Mouse (Mus musculus) testis, adult 2 months (tissue): ENCODE measurements around the gene Cacnb2.

Source experiments
- CTCF ChIP-seq: fragments of 200-500 bp; IDR thresholded peaks from 2 replicates; pipeline ENCODE4 v1.5.1; 2012; ENCODE audit warnings: low read depth, mild to moderate bottlenecking, inconsistent platforms, low read length, moderate library complexity; ENCODE audit not compliant: control insufficient read depth, insufficient read depth, insufficient replicate concordance
- POLR2A ChIP-seq: fragments of 200-500 bp; IDR thresholded peaks from 2 replicates; pipeline ENCODE4 v1.6.1; 2012; ENCODE audit warnings: low read depth, mild to moderate bottlenecking, inconsistent platforms, low read length, moderate library complexity; ENCODE audit not compliant: control insufficient read depth

DNA sequence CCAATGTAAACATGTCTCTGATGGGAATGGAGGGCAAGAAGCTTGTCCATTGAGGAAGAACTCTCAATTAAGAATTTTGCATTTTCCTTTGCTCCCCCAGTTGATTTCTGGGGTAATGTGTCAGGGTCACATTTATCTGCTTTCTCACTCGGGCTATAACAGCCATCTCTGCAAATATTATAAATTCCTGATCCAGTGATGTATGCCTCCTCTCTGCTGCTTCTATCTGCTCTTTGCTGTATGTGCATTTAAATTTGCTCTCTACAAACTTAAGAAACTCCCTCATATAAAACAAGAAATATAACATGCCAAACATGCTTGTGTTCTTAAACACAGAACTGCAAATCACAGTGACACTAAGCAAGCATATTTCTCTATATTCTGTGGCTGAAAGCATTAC lies 171.5 kb downstream of the Cacnb2 start:
- TF ChIP-seq CTCF (no peak), POLR2A (no peak)
